Mouse (Mus musculus): ENCODE results near the gene Mylk.
"Not testable (repeated sequence)": the region's sequence is repeated elsewhere in the genome, so short reads cannot be mapped to it uniquely, and the experiment has no call there.

Gene Mylk

GRCm38 (mm10) chr16:34770127-34770526, 25.1 kb downstream of the Mylk start:
- no peak for DNase-seq (ENCODE audit: inconsistent ontology term)

GRCm38 (mm10) chr16:34772445-34773032, 27.5 kb downstream of the Mylk start:
- DNase-seq (ENCODE audit: inconsistent ontology term) = peak; percentile 65

DNA sequence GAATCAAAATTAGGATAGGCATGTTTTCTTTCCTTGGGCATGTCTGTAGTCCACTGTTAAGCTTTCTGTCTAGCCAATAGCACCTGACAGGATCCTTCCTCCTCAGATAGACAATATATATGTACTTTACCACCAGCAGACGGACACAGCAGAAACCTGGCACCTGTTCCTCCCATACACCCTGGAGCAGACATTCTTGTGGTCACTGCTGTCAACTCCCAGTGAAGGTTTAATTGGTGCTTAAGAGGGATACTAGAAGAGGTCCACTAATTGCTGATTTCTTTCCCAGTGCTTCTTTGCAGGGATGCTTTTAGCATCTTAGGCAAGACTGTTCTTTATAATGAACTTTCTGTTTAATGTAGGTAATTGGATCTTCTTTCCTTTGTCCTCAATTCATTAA, 37.4 kb downstream of the Mylk start:
- DNase-seq (ENCODE audit: inconsistent ontology term) = peak; percentile 88

DNA sequence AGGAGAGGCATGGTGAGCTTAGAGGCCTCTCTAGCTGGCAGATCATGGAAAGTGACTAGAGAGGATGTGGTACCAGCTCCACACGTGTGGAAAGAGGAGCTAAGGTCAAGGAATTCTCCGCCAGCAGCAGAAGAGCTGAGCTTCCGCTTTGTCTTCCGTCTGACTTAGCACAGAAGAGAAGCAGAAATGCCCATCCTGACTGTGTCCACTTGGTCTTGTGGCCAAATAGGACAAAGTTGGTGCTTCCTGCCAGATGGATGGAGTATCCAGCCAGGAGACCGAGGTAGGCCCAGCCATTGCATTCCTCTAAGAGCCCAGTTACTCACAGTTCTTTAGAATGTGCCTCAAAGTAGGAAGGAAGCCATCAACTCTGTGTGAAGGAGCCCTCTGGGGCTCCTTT, 38.5 kb downstream of the Mylk start:
- peak; percentile 20 for DNase-seq (ENCODE audit: inconsistent ontology term)

DNA sequence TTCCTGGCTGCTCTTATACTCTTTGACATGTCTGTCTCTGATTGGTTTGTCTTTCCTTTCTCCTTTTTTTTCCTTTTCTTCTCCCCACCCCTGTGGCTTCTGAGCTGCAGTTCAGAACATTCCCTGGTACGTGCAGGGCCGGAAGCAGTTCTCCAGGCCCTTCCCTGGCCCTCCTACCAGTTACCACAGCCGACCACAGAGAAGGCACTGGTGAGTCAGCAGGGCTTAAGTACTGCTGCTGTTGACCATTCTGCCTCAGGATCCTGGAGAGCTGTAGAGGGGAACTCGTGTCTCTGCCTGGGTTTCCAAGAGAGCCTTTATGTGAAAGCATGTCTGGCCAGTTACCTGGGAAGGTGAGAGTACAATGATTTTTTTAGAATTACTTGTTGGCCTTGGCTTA, 39.7 kb downstream of the Mylk start:
- peak; percentile 36 for DNase-seq (ENCODE audit: inconsistent ontology term)

- DNase-seq (ENCODE audit: inconsistent ontology term) = peak; percentile 36
Observed at GRCm38 (mm10) chr16:34792555-34792954, 47.5 kb downstream of the Mylk start.

DNA sequence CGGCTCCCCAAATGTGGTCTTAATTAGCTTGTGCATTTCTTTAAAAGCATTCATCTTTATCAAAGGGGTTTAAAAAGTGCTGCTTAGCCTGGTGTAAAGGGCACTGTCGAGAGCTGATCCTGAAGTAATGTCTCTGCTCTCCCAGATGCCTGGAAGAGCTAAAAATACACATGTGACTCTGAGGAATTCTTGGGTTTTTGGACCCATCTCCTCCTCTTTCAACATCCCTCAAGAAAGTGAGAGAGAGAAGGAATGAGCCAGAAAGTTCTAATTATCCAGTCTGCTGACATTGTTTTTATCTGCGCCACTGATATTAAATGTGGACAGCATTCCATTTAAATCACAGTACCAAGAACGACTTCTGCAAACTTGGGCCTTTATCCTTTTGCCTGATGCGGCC, 48.0 kb downstream of the Mylk start:
- peak; percentile 42 for DNase-seq (ENCODE audit: inconsistent ontology term)

DNA sequence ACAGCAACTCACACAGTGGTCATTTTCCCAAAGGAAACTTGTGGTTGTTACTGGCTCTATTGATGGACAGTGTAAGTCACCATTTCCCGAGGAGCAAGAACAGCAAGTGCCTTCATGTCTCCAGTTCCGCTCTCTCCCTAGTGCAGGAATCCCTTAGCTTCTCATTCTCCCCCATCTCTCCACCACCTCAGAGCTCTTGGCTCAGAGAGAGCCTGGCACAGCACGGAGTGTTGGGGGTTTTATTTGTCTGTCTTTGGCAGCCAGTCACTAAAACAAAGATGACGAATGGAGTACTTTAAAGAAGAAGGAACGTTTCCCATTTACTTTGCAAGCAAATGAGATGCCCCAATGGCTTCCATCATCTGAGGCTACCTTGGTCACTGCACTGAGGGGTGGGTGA, 56.2 kb downstream of the Mylk start:
- DNase-seq (ENCODE audit: inconsistent ontology term) = no peak

GRCm38 (mm10) chr16:34804286-34805010, 59.4 kb downstream of the Mylk start:
- DNase-seq (ENCODE audit: inconsistent ontology term) = no peak

- DNase-seq (ENCODE audit: inconsistent ontology term) = peak; percentile 20
Observed at GRCm38 (mm10) chr16:34806883-34807767, 62.1 kb downstream of the Mylk start.

DNA sequence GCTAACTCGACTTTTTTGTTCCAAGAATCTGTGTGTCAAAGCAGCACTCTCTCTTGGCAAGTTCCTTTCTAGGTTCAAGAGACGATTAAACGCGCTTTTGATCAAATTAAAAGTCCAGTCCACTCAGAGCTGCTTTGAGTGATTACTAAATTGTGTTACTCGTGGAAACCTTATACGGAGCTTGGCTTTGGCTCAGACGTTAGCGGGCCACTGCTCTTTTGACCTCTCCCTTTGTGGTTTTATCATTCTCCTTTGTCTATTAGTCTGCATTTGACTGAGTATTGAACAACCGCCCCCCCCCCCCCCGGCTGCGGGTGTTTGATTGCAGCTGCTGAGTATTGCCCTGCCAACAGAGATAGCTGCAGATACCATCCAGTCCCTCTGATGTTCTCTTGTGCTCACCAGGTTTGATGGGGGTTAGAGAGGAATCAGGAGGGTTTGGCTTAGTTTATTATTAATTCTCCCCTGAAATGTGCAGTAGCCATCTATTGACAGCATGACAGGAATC, 62.8 kb downstream of the Mylk start:
- peak; percentile 79 for DNase-seq (ENCODE audit: inconsistent ontology term)

GRCm38 (mm10) chr16:34812165-34812564, 67.2 kb downstream of the Mylk start:
- DNase-seq (ENCODE audit: inconsistent ontology term) = peak; percentile 22

- not testable (repeated sequence) for DNase-seq (ENCODE audit: inconsistent ontology term)
Observed at GRCm38 (mm10) chr16:34813161-34813560, 68.2 kb downstream of the Mylk start.

- no peak for DNase-seq (ENCODE audit: inconsistent ontology term)
Observed at GRCm38 (mm10) chr16:34813570-34813969, 68.6 kb downstream of the Mylk start.

- no peak for DNase-seq (ENCODE audit: inconsistent ontology term)
Observed at GRCm38 (mm10) chr16:34814612-34815011, 69.6 kb downstream of the Mylk start.

GRCm38 (mm10) chr16:34816548-34816947, 71.5 kb downstream of the Mylk start:
- no peak for DNase-seq (ENCODE audit: inconsistent ontology term)

- DNase-seq (ENCODE audit: inconsistent ontology term) = no peak
Observed at GRCm38 (mm10) chr16:34825111-34825744, 80.2 kb downstream of the Mylk start.

DNA sequence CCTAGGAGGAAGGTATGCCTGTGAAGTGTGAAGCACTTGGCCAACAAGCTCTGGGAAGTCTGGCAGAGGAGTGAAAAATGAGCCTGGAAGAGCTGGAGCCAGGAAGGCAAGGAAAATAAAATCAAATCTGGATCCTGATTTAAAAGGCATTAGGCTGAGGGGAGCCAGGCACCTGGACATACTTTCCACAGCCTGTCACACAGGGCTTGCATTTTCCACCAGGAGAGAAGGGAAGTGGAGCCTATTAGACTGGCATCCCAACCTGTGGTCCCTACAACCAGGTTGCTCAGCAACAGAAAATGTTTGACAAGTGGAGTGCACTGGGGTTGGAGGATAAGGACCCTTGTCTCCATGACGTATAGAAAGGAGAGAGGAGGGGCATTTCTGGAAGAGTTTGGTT, 89.5 kb downstream of the Mylk start:
- DNase-seq (ENCODE audit: inconsistent ontology term) = no peak

- DNase-seq (ENCODE audit: inconsistent ontology term) = no peak
Observed at GRCm38 (mm10) chr16:34839004-34839703, 94.1 kb downstream of the Mylk start.

GRCm38 (mm10) chr16:34839704-34840331, 94.8 kb downstream of the Mylk start:
- no peak for DNase-seq (ENCODE audit: inconsistent ontology term)

GRCm38 (mm10) chr16:34844783-34845182, 99.8 kb downstream of the Mylk start:
- no peak for DNase-seq (ENCODE audit: inconsistent ontology term)

All from Muller cell, postnatal 12 days (primary cell).